Mouse (Mus musculus): ENCODE data around the gene Gm36864.
"Not testable (repeated sequence)": the region's sequence is repeated elsewhere in the genome, so short reads cannot be mapped to it uniquely, and the experiment has no call there.

Gm36864 gene

GRCm38 (mm10) chr7:44235909-44236308, at the start of gene Gm36864:
Gm36864 (plus strand) TSS chr7:44236177.
- DNase-seq, result no peak

GRCm38 (mm10) chr7:44186516-44186915, 49.5 kb upstream of the Gm36864 start:
- DNase-seq, result not testable (repeated sequence)

GRCm38 (mm10) chr7:44187936-44188335, 48.0 kb upstream of the Gm36864 start, which contains the start of gene Klk1b24:
Klk1b24 (plus strand) TSS chr7:44188236.
- not testable (repeated sequence) for DNase-seq

GRCm38 (mm10) chr7:44193466-44193865, 42.5 kb upstream of the Gm36864 start:
- not testable (repeated sequence) for DNase-seq

- no peak for DNase-seq
Measured at GRCm38 (mm10) chr7:44197891-44198290, 38.1 kb upstream of the Gm36864 start, which contains the start of gene Klk1b3. Klk1b3 (plus strand) TSS chr7:44198191.

- DNase-seq, result not testable (repeated sequence)
Measured at GRCm38 (mm10) chr7:44207135-44207534, 28.8 kb upstream of the Gm36864 start, which contains the start of gene Klk1b4. Klk1b4 (plus strand) TSS chr7:44207435.

- no peak for DNase-seq
Measured at GRCm38 (mm10) chr7:44208307-44208706, 27.7 kb upstream of the Gm36864 start.

- no peak for DNase-seq
Measured at GRCm38 (mm10) chr7:44215645-44216044, 20.3 kb upstream of the Gm36864 start, which contains the start of gene Klk1b5. Klk1b5 (plus strand) TSS chr7:44215945.

GRCm38 (mm10) chr7:44221601-44222000, 14.4 kb upstream of the Gm36864 start:
- not testable (repeated sequence) for DNase-seq

GRCm38 (mm10) chr7:44222335-44222734, 13.6 kb upstream of the Gm36864 start:
- DNase-seq, result not testable (repeated sequence)

GRCm38 (mm10) chr7:44225076-44225475, 10.9 kb upstream of the Gm36864 start, which contains the start of gene Klk1:
Klk1 (plus strand) TSS chr7:44225360.
- DNase-seq, result no peak

GRCm38 (mm10) chr7:44239913-44240312, 3.9 kb downstream of the Gm36864 start:
- no peak for DNase-seq

GRCm38 (mm10) chr7:44240712-44241111, 4.7 kb downstream of the Gm36864 start:
- no peak for DNase-seq

- DNase-seq, result no peak
Measured at GRCm38 (mm10) chr7:44241163-44241562, 5.2 kb downstream of the Gm36864 start.

GRCm38 (mm10) chr7:44244080-44244479, 8.1 kb downstream of the Gm36864 start:
- DNase-seq, result no peak

GRCm38 (mm10) chr7:44246055-44246983, 10.3 kb downstream of the Gm36864 start, which contains the start of the genes 1700028J19Rik and 2410002F23Rik:
1700028J19Rik (minus strand) TSS chr7:44246695.
2410002F23Rik (plus strand) TSS chr7:44246722.
- peak; percentile 89 to 92 for DNase-seq

GRCm38 (mm10) chr7:44246984-44247470, 11.1 kb downstream of the Gm36864 start:
- DNase-seq, result no peak

GRCm38 (mm10) chr7:44247971-44248370, 12.0 kb downstream of the Gm36864 start:
- DNase-seq, result no peak

- DNase-seq, result no peak
Measured at GRCm38 (mm10) chr7:44249248-44249647, 13.3 kb downstream of the Gm36864 start.

- DNase-seq, result not testable (repeated sequence)
Measured at GRCm38 (mm10) chr7:44250732-44251275, 14.8 kb downstream of the Gm36864 start.

GRCm38 (mm10) chr7:44253023-44253616, 17.1 kb downstream of the Gm36864 start:
- DNase-seq, result no peak

- DNase-seq, result no peak
Measured at GRCm38 (mm10) chr7:44254930-44255329, 19.0 kb downstream of the Gm36864 start.

- DNase-seq, result no peak
Measured at GRCm38 (mm10) chr7:44257278-44257677, 21.3 kb downstream of the Gm36864 start, which contains the start of gene Acp4. Acp4 (minus strand) TSS chr7:44257378.

Data from cerebellum, postnatal 36 days (tissue).